Mouse (Mus musculus): ENCODE results near the gene Calcr. TPM values are rescaled to one million over a fixed set of nuclear protein-coding genes. Genes with fewer than 3 reads are reported as not detected.

Calcr gene
- total and polyA plus RNA-seq, 3 experiments: not detected

DNA sequence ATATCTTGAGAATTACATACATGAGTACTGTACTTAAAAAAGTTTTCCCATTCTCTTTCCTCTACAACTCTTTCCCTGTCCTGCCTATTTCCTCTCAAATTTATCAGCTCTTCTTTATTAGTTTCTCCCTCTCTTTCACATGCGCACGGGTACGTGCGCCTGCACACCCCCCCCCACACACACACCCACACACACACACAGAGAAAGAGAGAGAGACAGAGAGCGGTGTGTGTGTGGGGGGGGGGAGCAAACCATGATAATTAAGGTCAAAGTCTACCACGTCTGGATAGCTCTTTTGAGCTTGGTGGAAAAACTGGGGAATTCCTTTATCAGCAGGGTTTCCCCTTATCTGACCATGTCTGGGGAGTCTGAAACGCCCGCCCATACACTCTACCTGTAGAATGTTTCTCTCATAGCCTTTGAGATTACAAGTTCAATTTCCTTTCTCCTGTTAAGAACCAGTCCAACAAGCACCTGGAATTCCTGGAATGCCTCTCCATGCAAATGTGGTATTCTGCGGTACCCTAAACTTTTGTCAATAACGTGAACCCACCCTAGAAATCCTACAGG lies 100.3 kb downstream of the Calcr start:
- H3K4me2 ChIP-seq (ENCODE audit: insufficient read depth, low read depth, poor library complexity, severe bottlenecking): peak overlapping the region; percentile 85
- TF ChIP-seq MAX (IDR thresholded peaks at IDR 0.05; ENCODE audit: low read length): no peak
- TF ChIP-seq EP300 (IDR thresholded peaks at IDR 0.05; ENCODE audit: low read length): peak; percentile 53
- no peak for TF ChIP-seq NELFE (IDR thresholded peaks at IDR 0.05; ENCODE audit: low read depth, low read length)
- no peak for TF ChIP-seq KAT2A (IDR thresholded peaks at IDR 0.05; ENCODE audit: insufficient replicate concordance, low read length)
- TF ChIP-seq HCFC1 (IDR thresholded peaks at IDR 0.05; ENCODE audit: low read depth, low read length): peak; percentile 12; the same call in 1 of the 2 replicates
- no peak for TF ChIP-seq USF1 (IDR thresholded peaks at IDR 0.05; ENCODE audit: low read depth, low read length)
- TF ChIP-seq ELF1 (IDR thresholded peaks at IDR 0.05; ENCODE audit: low read depth, low read length): no peak
- TF ChIP-seq ZKSCAN1 (IDR thresholded peaks at IDR 0.05; ENCODE audit: borderline replicate concordance, low read depth, low read length): no peak
- no peak for TF ChIP-seq PAX5 (IDR thresholded peaks at IDR 0.05; ENCODE audit: low read length)
- no peak for TF ChIP-seq GABPA (IDR thresholded peaks at IDR 0.05; ENCODE audit: insufficient replicate concordance, low read depth, low read length)
- no peak for TF ChIP-seq MEF2A (IDR thresholded peaks at IDR 0.05; ENCODE audit: borderline replicate concordance, low read depth, low read length)
- TF ChIP-seq POLR2AphosphoS2 (IDR thresholded peaks at IDR 0.05; ENCODE audit: low read depth, low read length): no peak
- peak; percentile 37 for TF ChIP-seq IRF4 (IDR thresholded peaks at IDR 0.05; ENCODE audit: low read depth, low read length)
- no peak for TF ChIP-seq CTCF (conservative IDR thresholded peaks at IDR 0.05 in 1 of 2, IDR thresholded peaks at IDR 0.05 in 1 of 2; ENCODE audit: low read depth in 2 of 2, low read length in 2 of 2)
- TF ChIP-seq JUN (IDR thresholded peaks at IDR 0.05; ENCODE audit: insufficient read depth, low read depth, low read length): no peak
- no peak for TF ChIP-seq ZNF384 (IDR thresholded peaks at IDR 0.05; ENCODE audit: low read depth, low read length)
- TF ChIP-seq UBTF (IDR thresholded peaks at IDR 0.05; ENCODE audit: low read depth, low read length): no peak
- no peak for TF ChIP-seq TCF12 (IDR thresholded peaks at IDR 0.05; ENCODE audit: low read depth, low read length)
- TF ChIP-seq JUND (conservative IDR thresholded peaks at IDR 0.05; ENCODE audit: low read depth, low read length): no peak
- TF ChIP-seq RAD21 (IDR thresholded peaks at IDR 0.05; ENCODE audit: low read depth, low read length): no peak
- TF ChIP-seq POLR2A (IDR thresholded peaks at IDR 0.05; ENCODE audit: low read depth, low read length): no peak
- peak; percentile 81 for TF ChIP-seq MAZ (IDR thresholded peaks at IDR 0.05; ENCODE audit: low read depth, low read length)
- no peak for TF ChIP-seq MYC (IDR thresholded peaks at IDR 0.05; ENCODE audit: low read depth, low read length)
- no peak for TF ChIP-seq MAFK (IDR thresholded peaks at IDR 0.05; ENCODE audit: insufficient replicate concordance, low read length)
- TF ChIP-seq SMC3 (IDR thresholded peaks at IDR 0.05; ENCODE audit: low read depth, low read length): no peak
- no peak for TF ChIP-seq ZC3H11A (IDR thresholded peaks at IDR 0.05; ENCODE audit: low read depth, low read length)
- TF ChIP-seq SIN3A (IDR thresholded peaks at IDR 0.05; ENCODE audit: low read length): no peak
- no peak for TF ChIP-seq CHD1 (IDR thresholded peaks at IDR 0.05; ENCODE audit: low read depth, low read length)
- no peak for TF ChIP-seq E2F4 (IDR thresholded peaks at IDR 0.05; ENCODE audit: insufficient replicate concordance, low read depth, low read length)
- peak; percentile 75 for TF ChIP-seq BHLHE40 (IDR thresholded peaks at IDR 0.05; ENCODE audit: low read depth, low read length)
- no peak for TF ChIP-seq RCOR1 (conservative IDR thresholded peaks at IDR 0.05; ENCODE audit: low read depth, low read length)
- TF ChIP-seq ZMIZ1 (IDR thresholded peaks at IDR 0.05; ENCODE audit: low read depth, low read length): no peak
- peak; percentile 28; the same call in 1 of the 2 replicates for TF ChIP-seq ETS1 (conservative IDR thresholded peaks at IDR 0.05; ENCODE audit: low read depth, low read length)
- no peak for TF ChIP-seq USF2 (conservative IDR thresholded peaks at IDR 0.05; ENCODE audit: low read depth, low read length)
- peak; percentile 62 for TF ChIP-seq NRF1 (IDR thresholded peaks at IDR 0.05; ENCODE audit: low read depth, low read length)
- no peak for TF ChIP-seq MXI1 (IDR thresholded peaks at IDR 0.05; ENCODE audit: low read depth, low read length)
- no peak for TF ChIP-seq CHD2 (IDR thresholded peaks at IDR 0.05; ENCODE audit: low read length)
- no peak for TF ChIP-seq TBP (conservative IDR thresholded peaks at IDR 0.05; ENCODE audit: low read depth, low read length)
- no peak overlapping the region for H3K9ac ChIP-seq (ENCODE audit: insufficient read depth, low read depth)
- no peak overlapping the region for H3K27ac ChIP-seq (ENCODE audit: insufficient read depth, low read depth)
- dilution Hi-C loops (cut with MboI; ENCODE audit: extremely low pct_ligation_motif_present, extremely low pct_unique_long_range_greater_than_20kb, low sequenced_read_pairs): no loop called here
- H3K36me3 ChIP-seq (replicated peaks in 1 of 2; ENCODE audit: control insufficient read depth in 1 of 2, insufficient read depth in 1 of 2, low read length in 1 of 2): no peaks in the 10 kb centered on the region
- no peaks in the 10 kb centered on the region for H3K79me2 ChIP-seq (replicated peaks; ENCODE audit: control insufficient read depth, extremely low read depth, insufficient read depth, poor library complexity, severe bottlenecking)
- no peaks in the 10 kb centered on the region for H3K27me3 ChIP-seq (replicated peaks)
- no peaks in the 10 kb centered on the region for H3K9me3 ChIP-seq (replicated peaks; ENCODE audit: low read length)
- H3K4me3 ChIP-seq (replicated peaks in 1 of 3; ENCODE audit: low read depth in 2 of 3, low read length in 2 of 3, poor library complexity in 1 of 3): no peak overlapping the region
- peaks cover 3 to 23% of the 10 kb centered on the region in 2 experiments; a peak in 3 of 4 replicates for H3K4me1 ChIP-seq (ENCODE audit: control insufficient read depth in 1 of 2, insufficient read depth in 2 of 2)
- DNase-seq (ENCODE audit: extremely low read depth): peak; percentile 45
- in situ Hi-C loops (cut with MboI; ENCODE audit: low pct_ligation_motif_present, low pct_unique_long_range_greater_than_20kb, low sequenced_read_pairs): no loop called here
